Mouse (Mus musculus): ENCODE results near the gene Col16a1. TPM values are rescaled to one million over a fixed set of nuclear protein-coding genes. Genes with fewer than 3 reads are reported as not detected.
A peak's percentile ranks its signal among the peaks of the same experiment; 100 is the strongest.

Gene Col16a1
- total and polyA plus RNA-seq, 3 experiments = 0.25 to 0.50 TPM; not detected in 1

GRCm38 (mm10) chr4:130025544-130025943 lies 22.1 kb upstream of the Col16a1 start:
- H3K79me2 ChIP-seq (ENCODE audit: control insufficient read depth, insufficient read depth, low read length, poor library complexity) = no peaks in the 10 kb centered on the region
- no peak overlapping the region for H3K9ac ChIP-seq (ENCODE audit: control insufficient read depth, low read depth, low read length, poor library complexity, severe bottlenecking)
- no peak overlapping the region for H3K4me3 ChIP-seq (ENCODE audit: control insufficient read depth in 1 of 2, insufficient read depth in 1 of 2, low read depth in 2 of 2, low read length in 2 of 2)
- H3K4me1 ChIP-seq (ENCODE audit: control insufficient read depth in 1 of 2, insufficient read depth in 2 of 2, low read length in 2 of 2) = no peaks in the 10 kb centered on the region
- H3K27ac ChIP-seq (ENCODE audit: control insufficient read depth, low read depth, low read length) = no peak overlapping the region
- DNase-seq (ENCODE audit: low read depth, low spot score) = peak; percentile 37
- no peaks in the 10 kb centered on the region for H3K36me3 ChIP-seq (ENCODE audit: control insufficient read depth in 1 of 2, insufficient read depth in 2 of 2, low read length in 2 of 2)
- TF ChIP-seq MYC (IDR thresholded peaks at IDR 0.05; ENCODE audit: low read depth, low read length) (no peak), MEF2A (IDR thresholded peaks at IDR 0.05; ENCODE audit: extremely low read depth, insufficient replicate concordance, low read depth, low read length, poor library complexity, severe bottlenecking) (no peak), NRF1 (IDR thresholded peaks at IDR 0.05; ENCODE audit: insufficient read depth, low read depth, low read length, poor library complexity, severe bottlenecking) (no peak), RAD21 (IDR thresholded peaks at IDR 0.05; ENCODE audit: low read depth, low read length) (no peak), MXI1 (IDR thresholded peaks at IDR 0.05; ENCODE audit: low read depth, low read length) (no peak), MAZ (IDR thresholded peaks at IDR 0.05; ENCODE audit: low read depth, low read length) (no peak), POLR2AphosphoS2 (IDR thresholded peaks at IDR 0.05; ENCODE audit: low read length) (no peak), ZC3H11A (IDR thresholded peaks at IDR 0.05; ENCODE audit: low read depth, low read length) (no peak), EP300 (IDR thresholded peaks at IDR 0.05; ENCODE audit: low read depth in 1 of 2, low read length in 2 of 2) (no peak), CHD1 (IDR thresholded peaks at IDR 0.05; ENCODE audit: low read depth, low read length) (no peak), UBTF (IDR thresholded peaks at IDR 0.05; ENCODE audit: borderline replicate concordance, insufficient read depth, low read depth, low read length) (no peak), RCOR1 (IDR thresholded peaks at IDR 0.05; ENCODE audit: low read depth, low read length) (no peak)
- no peaks in the 10 kb centered on the region for H3K27me3 ChIP-seq (ENCODE audit: control insufficient read depth in 1 of 2, insufficient read depth in 2 of 2, low read length in 2 of 2)
- no peaks in the 10 kb centered on the region for H3K9me3 ChIP-seq (replicated peaks; ENCODE audit: insufficient read depth, low read length)

- Histone ChIP-seq H3K27me3 (ENCODE audit: control insufficient read depth in 1 of 2, insufficient read depth in 2 of 2, low read length in 2 of 2) (no peaks in the 10 kb centered on the region; a peak in 1 of 4 replicates), H3K9me3 (replicated peaks; ENCODE audit: insufficient read depth, low read length) (no peaks in the 10 kb centered on the region), H3K4me1 (ENCODE audit: control insufficient read depth in 1 of 2, insufficient read depth in 2 of 2, low read length in 2 of 2) (no peaks in the 10 kb centered on the region), H3K27ac (ENCODE audit: control insufficient read depth, low read depth, low read length) (no peak overlapping the region), H3K9ac (ENCODE audit: control insufficient read depth, low read depth, low read length, poor library complexity, severe bottlenecking) (no peak overlapping the region), H3K4me3 (ENCODE audit: control insufficient read depth in 1 of 2, insufficient read depth in 1 of 2, low read depth in 2 of 2, low read length in 2 of 2) (no peak overlapping the region), H3K79me2 (ENCODE audit: control insufficient read depth, insufficient read depth, low read length, poor library complexity) (no peaks in the 10 kb centered on the region), H3K36me3 (ENCODE audit: control insufficient read depth in 1 of 2, insufficient read depth in 2 of 2, low read length in 2 of 2) (no peaks in the 10 kb centered on the region)
- no peak for DNase-seq (ENCODE audit: low read depth, low spot score)
- TF ChIP-seq MAZ (IDR thresholded peaks at IDR 0.05; ENCODE audit: low read depth, low read length) (no peak), RCOR1 (IDR thresholded peaks at IDR 0.05; ENCODE audit: low read depth, low read length) (no peak), TCF12 (IDR thresholded peaks at IDR 0.05; ENCODE audit: low read depth, low read length) (no peak), MAX (IDR thresholded peaks at IDR 0.05; ENCODE audit: low read length) (no peak), ZMIZ1 (IDR thresholded peaks at IDR 0.05; ENCODE audit: low read depth, low read length) (no peak), MAFK (IDR thresholded peaks at IDR 0.05; ENCODE audit: borderline replicate concordance, low read depth, low read length) (no peak), BHLHE40 (IDR thresholded peaks at IDR 0.05; ENCODE audit: borderline replicate concordance, low read depth, low read length) (no peak), MYB (IDR thresholded peaks at IDR 0.05; ENCODE audit: low read depth, low read length) (no peak), GABPA (IDR thresholded peaks at IDR 0.05; ENCODE audit: low read depth, low read length) (no peak)
Observed at GRCm38 (mm10) chr4:130031146-130031545, 16.5 kb upstream of the Col16a1 start.
